Mouse (Mus musculus): Measurements from ENCODE around the gene Fbxl4.

The Fbxl4 gene

DNA sequence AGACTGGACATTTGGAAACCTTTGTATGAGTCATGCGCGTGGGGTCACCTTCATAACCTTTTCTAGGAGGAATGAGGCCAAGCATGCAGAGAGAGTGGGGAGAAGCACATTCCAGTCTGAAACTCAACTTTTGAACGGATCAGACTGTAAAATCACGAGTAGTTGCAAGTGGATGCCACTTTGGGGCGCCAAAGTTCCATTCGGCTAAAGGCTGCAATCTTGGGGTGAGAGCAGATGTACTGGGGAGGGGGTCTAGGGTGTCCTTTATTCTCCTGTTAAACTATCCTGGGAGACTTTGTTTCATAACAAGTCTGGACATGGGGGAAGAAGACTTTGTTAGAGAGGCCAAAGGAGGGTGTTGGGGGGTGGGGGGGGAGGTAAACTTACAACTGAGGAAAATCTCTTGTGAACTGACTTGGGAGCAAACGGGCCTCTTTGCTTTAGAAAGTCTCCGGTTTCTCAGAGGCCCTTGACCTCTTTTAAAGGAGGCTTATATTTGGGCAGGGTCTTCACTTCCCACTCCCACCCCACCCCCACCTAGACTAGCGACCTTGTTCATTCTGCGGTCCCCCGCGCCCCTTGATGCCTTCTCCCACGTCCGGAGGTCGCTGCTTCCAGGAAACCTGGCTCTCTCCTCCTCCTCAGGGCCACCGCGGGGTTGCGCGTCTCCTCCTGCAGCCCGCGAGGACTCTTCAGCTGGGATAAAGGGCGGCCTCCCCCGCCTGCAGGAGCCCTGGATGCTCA, 119.8 kb downstream of the Fbxl4 start:
- no peak for DNase-seq (ENCODE audit: extremely low spot score, low read depth, low spot score)

- DNase-seq (ENCODE audit: extremely low spot score, low read depth, low spot score): no peak
Observed at GRCm38 (mm10) chr4:22477711-22478230, 120.4 kb downstream of the Fbxl4 start.

DNA sequence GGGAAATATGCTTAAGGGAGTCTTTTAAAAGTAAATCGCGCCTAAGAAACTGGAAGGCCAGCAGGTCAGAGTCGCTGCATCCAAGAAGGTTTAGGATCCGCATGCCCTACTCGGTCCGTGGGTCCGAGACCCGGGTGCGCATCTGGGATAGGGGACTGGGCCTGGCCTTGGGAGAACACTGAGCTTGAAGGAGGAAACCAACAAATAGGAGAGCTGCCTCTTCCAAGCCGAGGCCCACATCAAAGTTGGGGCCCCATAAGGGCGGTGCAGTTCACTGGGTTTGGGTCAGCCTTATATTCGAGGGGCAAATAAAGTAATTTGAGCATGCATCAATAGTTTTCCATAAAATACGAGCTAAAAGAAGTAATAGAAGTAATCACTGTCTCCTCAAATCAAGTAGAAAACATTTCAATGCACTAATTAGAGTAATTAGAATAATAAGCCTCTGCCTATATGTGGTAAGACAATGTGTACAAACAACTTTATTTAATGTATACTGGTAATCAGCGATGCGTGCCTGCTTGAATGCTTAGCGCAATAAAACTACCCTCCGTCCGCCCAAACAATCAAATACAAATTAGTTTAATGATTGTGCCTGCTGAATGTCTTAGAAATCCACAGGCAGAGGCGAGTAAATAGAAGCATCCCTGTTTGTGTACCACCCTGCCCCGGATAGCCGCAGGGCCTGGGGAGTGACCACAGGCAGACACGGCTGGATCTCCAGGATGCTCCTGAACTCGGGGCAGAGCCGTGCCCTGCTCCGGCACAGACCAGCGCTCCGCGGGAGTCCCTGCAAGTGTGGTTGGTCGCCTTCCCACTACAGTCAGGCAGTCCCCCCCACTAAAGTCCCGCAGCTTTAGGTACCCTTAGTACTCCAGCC, 121.4 kb downstream of the Fbxl4 start:
- no peak for DNase-seq (ENCODE audit: extremely low spot score, low read depth, low spot score)

GRCm38 (mm10) chr4:22479368-22480090, 122.2 kb downstream of the Fbxl4 start:
- no peak for DNase-seq (ENCODE audit: extremely low spot score, low read depth, low spot score)

GRCm38 (mm10) chr4:22480091-22480857, 122.9 kb downstream of the Fbxl4 start:
- no peak for DNase-seq (ENCODE audit: extremely low spot score, low read depth, low spot score)

GRCm38 (mm10) chr4:22480858-22481205, 123.5 kb downstream of the Fbxl4 start:
- DNase-seq (ENCODE audit: extremely low spot score, low read depth, low spot score): no peak

- no peak for DNase-seq (ENCODE audit: extremely low spot score, low read depth, low spot score)
Observed at GRCm38 (mm10) chr4:22482118-22482517, 124.8 kb downstream of the Fbxl4 start.

DNA sequence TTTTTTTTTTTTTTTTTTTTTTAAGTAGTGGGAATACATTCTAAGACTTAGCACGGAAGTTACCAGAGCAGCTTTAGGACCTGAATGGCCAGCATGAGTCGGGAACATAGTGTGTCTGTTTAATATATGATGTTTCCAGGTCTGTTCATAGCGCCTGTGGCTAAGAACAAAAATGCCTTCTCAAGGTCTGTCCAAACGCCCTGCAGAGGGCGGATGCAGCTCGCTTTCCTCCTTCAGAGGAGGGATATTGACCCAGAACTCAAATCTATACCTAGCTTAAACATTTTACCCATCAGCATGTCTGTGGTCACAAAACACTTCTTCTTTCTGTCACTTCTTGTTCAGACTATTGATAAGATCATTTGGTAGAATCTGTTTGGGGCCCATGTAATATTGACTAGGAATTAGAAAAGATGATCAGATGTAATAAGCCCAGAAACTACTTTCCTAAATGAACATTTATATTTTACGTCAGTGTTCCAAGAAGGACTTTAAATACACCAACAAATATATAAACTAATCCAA, 125.5 kb downstream of the Fbxl4 start:
- DNase-seq (ENCODE audit: extremely low spot score, low read depth, low spot score): no peak

DNA sequence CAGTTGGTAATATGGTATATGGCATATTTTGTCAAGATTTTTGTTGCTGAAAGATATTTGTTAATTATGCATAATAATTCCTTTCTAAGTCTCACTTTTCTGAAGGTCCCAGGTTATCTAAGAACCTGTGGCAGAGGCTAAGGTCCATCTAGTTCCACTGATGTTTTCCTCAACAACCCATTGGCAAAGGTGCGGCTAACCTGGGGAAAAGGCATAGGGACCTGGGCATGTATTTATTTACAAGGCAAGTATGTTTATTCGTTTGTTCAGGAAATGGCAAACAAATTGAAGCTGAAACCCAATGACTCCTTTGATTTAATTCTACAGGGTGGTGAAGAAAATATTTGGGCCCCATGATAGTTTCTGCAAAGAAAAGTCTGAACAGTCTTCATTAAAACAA, 126.2 kb downstream of the Fbxl4 start:
- DNase-seq (ENCODE audit: extremely low spot score, low read depth, low spot score): no peak

Data from hindlimb bud, embryonic 11.5 days (tissue).